Mouse (Mus musculus): Measurements from ENCODE around the gene Cdv3. TPM values are rescaled to one million over a fixed set of nuclear protein-coding genes. Genes with fewer than 3 reads are reported as not detected.
A peak's percentile ranks its signal among the peaks of the same experiment; 100 is the strongest.
"Not testable (repeated sequence)": the region's sequence is repeated elsewhere in the genome, so short reads cannot be mapped to it uniquely, and the experiment has no call there.

Gene Cdv3
- total RNA-seq, 1 experiment: 233 TPM

DNA sequence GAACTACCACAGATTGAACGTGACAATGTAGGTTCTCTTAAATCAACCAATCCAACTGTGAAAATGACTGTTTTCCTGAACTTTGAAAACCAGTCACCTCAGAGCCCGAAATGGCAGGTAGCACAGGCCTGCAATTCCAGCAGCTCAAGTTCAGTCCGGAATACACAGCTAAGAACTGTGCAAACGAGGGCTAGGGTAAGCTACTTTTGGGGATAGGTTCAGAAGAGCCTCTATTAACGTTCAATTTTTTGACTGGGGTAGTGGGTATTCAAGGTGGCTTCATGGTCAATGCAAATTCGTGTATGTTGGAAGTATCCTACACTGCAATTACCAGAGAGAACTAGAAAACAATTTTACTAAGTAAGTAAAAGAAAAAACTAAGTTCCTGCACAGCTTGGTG, 2.6 kb downstream of the Cdv3 start:
- Histone ChIP-seq H3K9me3 (ENCODE audit: control insufficient read depth, insufficient read depth, low read depth, low read length) (no peaks in the 10 kb centered on the region), H3K36me3 (ENCODE audit: control insufficient read depth, insufficient read depth, low read length, poor library complexity, severe bottlenecking) (peaks cover 21% of the 10 kb centered on the region), H3K9ac (ENCODE audit: insufficient read depth, low read depth, low read length, poor library complexity, severe bottlenecking) (peak overlapping the region; percentile 62; the same call in 1 of the 2 replicates), H3K27ac (ENCODE audit: insufficient read depth, low read depth, low read length, poor library complexity, severe bottlenecking) (no peak overlapping the region), H3K4me3 (ENCODE audit: insufficient read depth in 1 of 2, low read depth in 1 of 2, low read length in 2 of 2, poor library complexity in 1 of 2, severe bottlenecking in 1 of 2) (peak overlapping the region; percentile 76 to 89), H3K4me1 (ENCODE audit: control insufficient read depth in 2 of 2, insufficient read depth in 2 of 2, low read length in 2 of 2, poor library complexity in 1 of 2) (peaks cover 9 to 10% of the 10 kb centered on the region in 2 experiments)
- in situ Hi-C loops (cut with MboI; ENCODE audit: low sequenced_read_pairs in 2 of 2, unreplicated experiment in 2 of 2): no loop called here
- no peak for DNase-seq (ENCODE audit: low read depth, low spot score)
- TF ChIP-seq CHD2 (IDR thresholded peaks at IDR 0.05; ENCODE audit: low read depth, low read length) (no peak), HCFC1 (IDR thresholded peaks at IDR 0.05; ENCODE audit: borderline replicate concordance, insufficient read depth, low read length) (no peak), MAFK (IDR thresholded peaks at IDR 0.05; ENCODE audit: insufficient read depth, low read depth, low read length) (no peak), ZC3H11A (IDR thresholded peaks at IDR 0.05; ENCODE audit: borderline replicate concordance, low read depth, low read length) (no peak), ZNF384 (IDR thresholded peaks at IDR 0.05; ENCODE audit: low read depth, low read length) (no peak)

DNA sequence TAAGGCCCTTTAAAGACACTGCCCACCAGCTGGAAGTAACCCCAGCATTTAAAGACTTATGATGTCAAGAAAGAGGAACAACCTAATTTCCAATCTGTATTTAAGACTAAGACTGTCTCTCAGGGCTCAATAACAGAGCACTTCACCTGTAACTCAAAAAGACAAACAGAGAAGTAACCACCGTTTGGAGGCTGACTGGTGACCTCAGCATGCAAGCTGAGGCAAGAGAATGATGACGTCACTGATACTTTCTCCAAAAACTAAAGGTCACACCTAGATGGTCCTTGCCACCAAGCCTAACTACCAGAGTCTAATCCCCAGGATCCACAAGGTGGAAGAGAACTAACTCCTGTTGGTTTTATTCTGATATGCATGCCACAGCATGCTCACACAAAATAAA, 5.0 kb downstream of the Cdv3 start:
- no peak overlapping the region for H3K27ac ChIP-seq (ENCODE audit: insufficient read depth, low read depth, low read length, poor library complexity, severe bottlenecking)
- no peak overlapping the region for H3K4me3 ChIP-seq (ENCODE audit: insufficient read depth in 1 of 2, low read depth in 1 of 2, low read length in 2 of 2, poor library complexity in 1 of 2, severe bottlenecking in 1 of 2)
- H3K4me1 ChIP-seq (ENCODE audit: control insufficient read depth in 2 of 2, insufficient read depth in 2 of 2, low read length in 2 of 2, poor library complexity in 1 of 2): peaks cover 4 to 8% of the 10 kb centered on the region in 2 experiments; a peak in 3 of 4 replicates
- in situ Hi-C loops (cut with MboI; ENCODE audit: low sequenced_read_pairs in 2 of 2, unreplicated experiment in 2 of 2): no loop called here
- DNase-seq (ENCODE audit: low read depth, low spot score): no peak
- H3K9ac ChIP-seq (ENCODE audit: insufficient read depth, low read depth, low read length, poor library complexity, severe bottlenecking): no peak overlapping the region
- peaks cover 37% of the 10 kb centered on the region for H3K36me3 ChIP-seq (ENCODE audit: control insufficient read depth, insufficient read depth, low read length, poor library complexity, severe bottlenecking)
- no peaks in the 10 kb centered on the region for H3K9me3 ChIP-seq (ENCODE audit: control insufficient read depth, insufficient read depth, low read depth, low read length)
- TF ChIP-seq ZNF384 (IDR thresholded peaks at IDR 0.05; ENCODE audit: low read depth, low read length) (no peak), ZC3H11A (IDR thresholded peaks at IDR 0.05; ENCODE audit: borderline replicate concordance, low read depth, low read length) (no peak), CHD2 (IDR thresholded peaks at IDR 0.05; ENCODE audit: low read depth, low read length) (no peak), HCFC1 (IDR thresholded peaks at IDR 0.05; ENCODE audit: borderline replicate concordance, insufficient read depth, low read length) (no peak), MAFK (IDR thresholded peaks at IDR 0.05; ENCODE audit: insufficient read depth, low read depth, low read length) (no peak)

DNA sequence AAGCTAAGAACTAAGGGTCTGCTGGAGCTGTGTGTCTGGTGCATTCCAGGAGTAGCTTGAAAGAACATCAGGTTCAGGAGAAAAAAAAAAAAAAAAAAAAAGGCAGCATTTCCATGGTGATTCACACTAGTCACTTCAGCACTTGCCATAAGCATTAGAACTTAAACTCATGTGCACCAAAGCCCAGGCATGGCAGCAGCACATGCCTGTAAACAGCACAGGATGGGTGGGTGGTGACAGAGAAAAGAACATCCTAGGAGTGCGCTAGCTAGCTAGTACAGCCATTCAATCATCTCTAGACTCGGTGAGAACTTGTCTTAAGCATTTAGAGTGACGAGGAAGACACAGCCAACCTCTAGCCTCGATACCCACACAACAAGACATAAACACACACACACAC, 7.1 kb downstream of the Cdv3 start:
- TF ChIP-seq MAFK (IDR thresholded peaks at IDR 0.05; ENCODE audit: insufficient read depth, low read depth, low read length) (no peak), ZNF384 (IDR thresholded peaks at IDR 0.05; ENCODE audit: low read depth, low read length) (no peak), CHD2 (IDR thresholded peaks at IDR 0.05; ENCODE audit: low read depth, low read length) (no peak), ZC3H11A (IDR thresholded peaks at IDR 0.05; ENCODE audit: borderline replicate concordance, low read depth, low read length) (no peak), HCFC1 (IDR thresholded peaks at IDR 0.05; ENCODE audit: borderline replicate concordance, insufficient read depth, low read length) (no peak)
- Histone ChIP-seq H3K36me3 (ENCODE audit: control insufficient read depth, insufficient read depth, low read length, poor library complexity, severe bottlenecking) (peaks cover 37% of the 10 kb centered on the region), H3K9me3 (ENCODE audit: control insufficient read depth, insufficient read depth, low read depth, low read length) (no peaks in the 10 kb centered on the region), H3K27ac (ENCODE audit: insufficient read depth, low read depth, low read length, poor library complexity, severe bottlenecking) (no peak overlapping the region), H3K4me3 (ENCODE audit: insufficient read depth in 1 of 2, low read depth in 1 of 2, low read length in 2 of 2, poor library complexity in 1 of 2, severe bottlenecking in 1 of 2) (no peak overlapping the region), H3K9ac (ENCODE audit: insufficient read depth, low read depth, low read length, poor library complexity, severe bottlenecking) (no peak overlapping the region), H3K4me1 (ENCODE audit: control insufficient read depth in 2 of 2, insufficient read depth in 2 of 2, low read length in 2 of 2, poor library complexity in 1 of 2) (peaks cover 4 to 8% of the 10 kb centered on the region in 2 experiments; a peak in 3 of 4 replicates)
- no peak for DNase-seq (ENCODE audit: low read depth, low spot score)
- in situ Hi-C loops (cut with MboI; ENCODE audit: low sequenced_read_pairs in 2 of 2, unreplicated experiment in 2 of 2): no loop called here

DNA sequence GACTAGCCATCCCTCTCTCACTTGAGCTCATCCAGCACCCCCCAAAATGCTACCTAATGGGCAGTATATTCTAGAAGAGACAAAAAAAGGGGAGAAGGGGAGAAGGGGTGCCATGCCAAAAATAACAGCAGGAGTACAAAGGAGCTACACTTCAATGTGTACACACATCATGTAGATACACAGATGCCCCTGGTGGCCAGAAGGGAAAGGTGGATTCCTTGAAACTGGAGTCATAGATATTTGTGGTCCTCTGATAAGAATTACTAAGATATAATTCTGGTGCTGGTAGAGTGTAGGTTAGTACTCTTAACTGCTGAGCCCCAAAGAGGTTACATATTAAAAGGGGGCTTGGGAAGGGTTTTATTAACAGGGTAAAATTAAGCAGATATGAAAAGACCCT, 7.7 kb downstream of the Cdv3 start:
- Histone ChIP-seq H3K4me3 (ENCODE audit: insufficient read depth in 1 of 2, low read depth in 1 of 2, low read length in 2 of 2, poor library complexity in 1 of 2, severe bottlenecking in 1 of 2) (no peak overlapping the region), H3K9me3 (ENCODE audit: control insufficient read depth, insufficient read depth, low read depth, low read length) (no peaks in the 10 kb centered on the region), H3K36me3 (ENCODE audit: control insufficient read depth, insufficient read depth, low read length, poor library complexity, severe bottlenecking) (peaks cover 35% of the 10 kb centered on the region), H3K4me1 (ENCODE audit: control insufficient read depth in 2 of 2, insufficient read depth in 2 of 2, low read length in 2 of 2, poor library complexity in 1 of 2) (peaks cover 2 to 5% of the 10 kb centered on the region in 2 experiments; a peak in 2 of 4 replicates), H3K9ac (ENCODE audit: insufficient read depth, low read depth, low read length, poor library complexity, severe bottlenecking) (no peak overlapping the region), H3K27ac (ENCODE audit: insufficient read depth, low read depth, low read length, poor library complexity, severe bottlenecking) (no peak overlapping the region)
- in situ Hi-C loops (cut with MboI; ENCODE audit: low sequenced_read_pairs in 2 of 2, unreplicated experiment in 2 of 2): no loop called here
- DNase-seq (ENCODE audit: low read depth, low spot score): no peak
- TF ChIP-seq HCFC1 (IDR thresholded peaks at IDR 0.05; ENCODE audit: borderline replicate concordance, insufficient read depth, low read length) (no peak), MAFK (IDR thresholded peaks at IDR 0.05; ENCODE audit: insufficient read depth, low read depth, low read length) (no peak), ZC3H11A (IDR thresholded peaks at IDR 0.05; ENCODE audit: borderline replicate concordance, low read depth, low read length) (no peak)

DNA sequence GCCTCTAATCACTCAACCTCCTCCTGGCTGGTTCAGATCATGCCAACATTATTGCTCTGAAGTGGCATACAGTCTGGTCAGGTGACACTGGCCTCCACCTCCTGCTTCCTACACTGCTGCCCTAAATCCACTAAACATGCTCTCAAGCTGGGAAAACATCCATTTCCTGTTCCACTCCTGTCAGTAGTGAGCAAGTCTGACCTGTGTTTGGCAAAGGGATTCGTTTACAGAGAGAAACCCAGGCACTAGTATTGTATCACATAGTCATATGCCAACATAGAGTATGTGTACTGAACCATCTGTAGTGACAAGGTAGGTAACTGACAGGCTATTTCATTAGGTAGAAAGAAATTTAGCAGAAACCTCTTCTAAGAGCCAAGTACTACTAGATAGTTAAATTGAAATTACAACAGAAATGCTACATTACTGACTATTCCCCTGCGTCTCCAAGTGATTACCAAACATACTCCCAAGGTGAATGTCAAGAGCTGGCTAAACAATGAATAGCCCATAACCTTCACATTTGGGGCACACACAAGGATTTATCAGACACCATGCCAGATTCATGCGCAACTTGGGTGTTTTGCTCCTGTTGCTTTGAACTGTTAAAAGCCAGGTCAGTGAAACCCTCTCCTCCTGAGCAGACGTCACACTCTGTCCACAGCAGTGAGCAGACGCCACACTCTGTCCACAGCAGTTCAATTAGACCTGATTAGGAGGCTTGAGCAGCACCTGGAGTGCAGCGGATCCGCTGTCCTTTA, 12.0 kb downstream of the Cdv3 start:
- H3K9me3 ChIP-seq (ENCODE audit: control insufficient read depth, insufficient read depth, low read depth, low read length); H3K4me3 ChIP-seq (ENCODE audit: insufficient read depth in 1 of 2, low read depth in 1 of 2, low read length in 2 of 2, poor library complexity in 1 of 2, severe bottlenecking in 1 of 2); in situ Hi-C loops (cut with MboI; ENCODE audit: low sequenced_read_pairs in 2 of 2, unreplicated experiment in 2 of 2); DNase-seq (ENCODE audit: low read depth, low spot score); H3K4me1 ChIP-seq (ENCODE audit: control insufficient read depth in 2 of 2, insufficient read depth in 2 of 2, low read length in 2 of 2, poor library complexity in 1 of 2); H3K9ac ChIP-seq (ENCODE audit: insufficient read depth, low read depth, low read length, poor library complexity, severe bottlenecking); H3K27ac ChIP-seq (ENCODE audit: insufficient read depth, low read depth, low read length, poor library complexity, severe bottlenecking): not testable (repeated sequence)
- H3K36me3 ChIP-seq (ENCODE audit: control insufficient read depth, insufficient read depth, low read length, poor library complexity, severe bottlenecking): peaks cover 27% of the 10 kb centered on the region
